Mouse (Mus musculus): ENCODE data around the gene Prkaa1. TPM values are rescaled to one million over a fixed set of nuclear protein-coding genes. Genes with fewer than 3 reads are reported as not detected.

Gene Prkaa1
- polyA plus RNA-seq, 1 experiment from 2014 or later, result 14.4 TPM

DNA sequence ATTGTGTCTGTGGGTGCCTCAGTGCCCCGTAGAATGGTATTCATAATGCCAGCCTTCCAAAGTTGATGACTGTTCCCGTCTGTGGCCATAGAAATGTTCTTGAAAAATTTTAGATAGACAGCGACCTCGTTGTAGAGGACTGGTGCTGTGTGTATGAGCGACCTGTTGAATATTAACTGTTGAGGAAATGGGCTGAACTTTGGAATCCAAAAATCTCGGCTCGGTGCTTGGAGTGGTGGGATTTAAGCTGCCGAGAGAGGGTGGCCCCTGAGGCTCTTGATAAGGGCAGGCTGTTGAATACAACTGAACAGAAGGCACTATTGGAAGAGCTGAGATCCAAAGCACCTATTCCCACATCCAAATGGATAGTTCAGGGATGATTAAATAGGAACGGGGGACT, 11.0 kb downstream of the Prkaa1 start:
- WGBS, result 90% methylated on average over 9 of the region's 9 CpGs
- H3K4me3 ChIP-seq (ENCODE audit: low read length), result no peak overlapping the region
- no peaks in the 10 kb centered on the region for H3K36me3 ChIP-seq (ENCODE audit: control insufficient read depth, insufficient read depth, low read length)
- H3K4me2 ChIP-seq (ENCODE audit: low read length), result no peak overlapping the region
- H3K27me3 ChIP-seq (replicated peaks; ENCODE audit: control insufficient read depth, insufficient read depth, low read length), result no peaks in the 10 kb centered on the region
- peaks cover 4% of the 10 kb centered on the region for H3K4me1 ChIP-seq (ENCODE audit: control insufficient read depth, insufficient read depth, low read depth, low read length)
- ATAC-seq, result no peak
- no peak overlapping the region for H3K9ac ChIP-seq (ENCODE audit: low read depth, low read length)
- H3K27ac ChIP-seq (ENCODE audit: low read depth, low read length), result no peak overlapping the region
- no peaks in the 10 kb centered on the region for H3K9me3 ChIP-seq (ENCODE audit: control insufficient read depth, low read length)

DNA sequence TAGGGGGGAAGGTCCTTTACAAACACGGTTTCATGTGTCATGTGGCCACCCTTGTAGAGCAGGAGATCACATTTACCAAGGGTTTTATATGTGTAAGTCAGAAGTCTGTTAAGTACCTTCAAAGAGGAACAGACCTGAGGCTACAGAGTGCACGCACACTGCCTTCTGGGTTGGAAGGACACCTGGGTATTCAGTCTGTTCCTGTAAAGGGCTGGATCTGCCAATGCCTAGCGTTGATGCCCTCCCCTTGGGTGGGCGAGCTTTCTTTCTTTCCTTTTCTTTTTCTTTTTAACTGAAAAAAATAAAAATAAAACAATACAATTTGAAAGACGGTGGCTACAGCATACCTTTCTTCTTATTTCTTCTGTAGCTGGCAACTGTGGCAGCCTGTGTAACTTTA, 11.4 kb downstream of the Prkaa1 start:
- no peak overlapping the region for H3K9ac ChIP-seq (ENCODE audit: low read depth, low read length)
- ATAC-seq, result no peak
- H3K4me1 ChIP-seq (ENCODE audit: control insufficient read depth, insufficient read depth, low read depth, low read length), result peaks cover 4% of the 10 kb centered on the region
- H3K4me2 ChIP-seq (ENCODE audit: low read length), result no peak overlapping the region
- no peaks in the 10 kb centered on the region for H3K9me3 ChIP-seq (ENCODE audit: control insufficient read depth, low read length)
- H3K36me3 ChIP-seq (ENCODE audit: control insufficient read depth, insufficient read depth, low read length), result no peaks in the 10 kb centered on the region
- no peak overlapping the region for H3K4me3 ChIP-seq (ENCODE audit: low read length)
- 65% methylated on average over 5 of the region's 5 CpGs for WGBS
- no peaks in the 10 kb centered on the region for H3K27me3 ChIP-seq (replicated peaks; ENCODE audit: control insufficient read depth, insufficient read depth, low read length)
- H3K27ac ChIP-seq (ENCODE audit: low read depth, low read length), result no peak overlapping the region

DNA sequence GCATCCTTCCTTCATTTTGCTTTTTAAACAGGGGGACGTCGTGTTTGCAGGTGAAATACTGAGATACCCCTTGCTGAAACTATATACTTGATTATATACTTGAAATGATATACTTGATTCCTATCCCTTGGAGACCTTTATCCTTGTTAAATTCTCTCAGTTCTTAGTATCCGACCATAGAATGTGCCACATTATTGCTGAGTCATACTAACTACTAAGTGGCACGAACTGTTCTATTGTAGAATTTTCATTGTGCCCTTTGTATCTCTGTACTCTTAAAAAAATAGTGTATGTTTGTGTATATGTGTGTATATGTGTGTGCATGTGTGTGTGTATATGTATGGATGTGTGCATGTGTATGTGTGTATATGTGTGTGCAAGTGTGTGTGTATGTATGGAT, 12.7 kb downstream of the Prkaa1 start:
- Histone ChIP-seq H3K9me3 (ENCODE audit: control insufficient read depth, low read length) (no peaks in the 10 kb centered on the region), H3K36me3 (ENCODE audit: control insufficient read depth, insufficient read depth, low read length) (no peaks in the 10 kb centered on the region), H3K4me1 (ENCODE audit: control insufficient read depth, insufficient read depth, low read depth, low read length) (peaks cover 4% of the 10 kb centered on the region), H3K4me3 (ENCODE audit: low read length) (no peak overlapping the region), H3K4me2 (ENCODE audit: low read length) (no peak overlapping the region), H3K9ac (ENCODE audit: low read depth, low read length) (no peak overlapping the region), H3K27me3 (replicated peaks; ENCODE audit: control insufficient read depth, insufficient read depth, low read length) (no peaks in the 10 kb centered on the region), H3K27ac (ENCODE audit: low read depth, low read length) (no peak overlapping the region)
- WGBS, result 86% methylated on average over 4 of the region's 4 CpGs
- ATAC-seq, result no peak

DNA sequence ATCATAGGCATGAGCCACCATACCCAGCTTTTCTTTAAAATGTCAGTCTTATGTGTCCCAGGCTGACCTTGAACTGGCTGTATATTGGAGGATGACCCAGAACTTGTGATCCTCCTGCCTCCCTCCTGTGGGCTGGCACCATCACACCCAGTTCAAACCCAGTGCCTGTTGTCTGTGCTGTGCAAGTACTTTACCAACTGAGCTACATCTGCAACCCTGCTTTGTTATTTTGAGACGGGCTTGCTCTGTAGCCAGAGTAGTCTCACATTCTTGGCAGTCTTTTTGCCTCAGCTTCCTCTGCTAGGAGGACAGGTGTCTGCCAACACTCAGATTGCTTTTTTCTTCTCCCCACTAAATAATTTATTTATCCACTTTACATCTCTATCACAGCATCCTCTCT, 13.7 kb downstream of the Prkaa1 start:
- no peak for ATAC-seq
- 52% methylated on average over 1 of the region's 1 CpGs for WGBS
- no peaks in the 10 kb centered on the region for H3K36me3 ChIP-seq (ENCODE audit: control insufficient read depth, insufficient read depth, low read length)

DNA sequence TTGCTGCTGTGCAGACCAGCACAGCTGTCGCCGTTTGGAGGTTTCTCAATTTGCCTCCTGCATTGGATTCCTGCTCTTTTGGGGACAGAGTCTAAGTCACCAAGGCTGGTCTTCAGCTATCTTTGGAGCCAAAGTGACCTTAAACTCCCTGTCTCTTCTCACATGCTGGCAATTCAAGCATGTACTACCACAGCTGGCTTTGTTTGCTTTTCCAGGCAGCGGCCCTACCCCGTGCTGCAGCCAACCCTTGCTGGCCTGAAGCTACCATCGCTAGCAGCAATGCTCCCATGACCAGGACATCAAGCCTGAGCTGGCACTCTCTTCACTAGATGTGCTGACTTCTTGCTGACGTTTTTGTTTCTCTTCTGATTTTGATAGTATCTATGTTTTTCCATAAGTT, 15.2 kb downstream of the Prkaa1 start:
- no peak overlapping the region for H3K4me2 ChIP-seq (ENCODE audit: low read length)
- no peak overlapping the region for H3K4me3 ChIP-seq (ENCODE audit: low read length)
- 79% methylated on average over 6 of the region's 6 CpGs for WGBS
- H3K9ac ChIP-seq (ENCODE audit: low read depth, low read length), result no peak overlapping the region
- no peaks in the 10 kb centered on the region for H3K27me3 ChIP-seq (replicated peaks; ENCODE audit: control insufficient read depth, insufficient read depth, low read length)
- 0 out of 2 replicates have a peak, but pooled peaks cover 3% of the 10 kb centered on the region for H3K36me3 ChIP-seq (ENCODE audit: control insufficient read depth, insufficient read depth, low read length)
- peaks cover 4% of the 10 kb centered on the region for H3K4me1 ChIP-seq (ENCODE audit: control insufficient read depth, insufficient read depth, low read depth, low read length)
- H3K9me3 ChIP-seq (ENCODE audit: control insufficient read depth, low read length), result no peaks in the 10 kb centered on the region
- no peak overlapping the region for H3K27ac ChIP-seq (ENCODE audit: low read depth, low read length)
- no peak for ATAC-seq

More for the DNA sequence above, 13.7 kb downstream of the Prkaa1 start:
- H3K27me3 ChIP-seq (replicated peaks; ENCODE audit: control insufficient read depth, insufficient read depth, low read length), result no peaks in the 10 kb centered on the region
- no peak overlapping the region for H3K27ac ChIP-seq (ENCODE audit: low read depth, low read length)
- H3K4me1 ChIP-seq (ENCODE audit: control insufficient read depth, insufficient read depth, low read depth, low read length), result peaks cover 4% of the 10 kb centered on the region
- H3K9me3 ChIP-seq (ENCODE audit: control insufficient read depth, low read length), result no peaks in the 10 kb centered on the region
- no peak overlapping the region for H3K4me2 ChIP-seq (ENCODE audit: low read length)
- no peak overlapping the region for H3K4me3 ChIP-seq (ENCODE audit: low read length)
- H3K9ac ChIP-seq (ENCODE audit: low read depth, low read length), result no peak overlapping the region

DNA sequence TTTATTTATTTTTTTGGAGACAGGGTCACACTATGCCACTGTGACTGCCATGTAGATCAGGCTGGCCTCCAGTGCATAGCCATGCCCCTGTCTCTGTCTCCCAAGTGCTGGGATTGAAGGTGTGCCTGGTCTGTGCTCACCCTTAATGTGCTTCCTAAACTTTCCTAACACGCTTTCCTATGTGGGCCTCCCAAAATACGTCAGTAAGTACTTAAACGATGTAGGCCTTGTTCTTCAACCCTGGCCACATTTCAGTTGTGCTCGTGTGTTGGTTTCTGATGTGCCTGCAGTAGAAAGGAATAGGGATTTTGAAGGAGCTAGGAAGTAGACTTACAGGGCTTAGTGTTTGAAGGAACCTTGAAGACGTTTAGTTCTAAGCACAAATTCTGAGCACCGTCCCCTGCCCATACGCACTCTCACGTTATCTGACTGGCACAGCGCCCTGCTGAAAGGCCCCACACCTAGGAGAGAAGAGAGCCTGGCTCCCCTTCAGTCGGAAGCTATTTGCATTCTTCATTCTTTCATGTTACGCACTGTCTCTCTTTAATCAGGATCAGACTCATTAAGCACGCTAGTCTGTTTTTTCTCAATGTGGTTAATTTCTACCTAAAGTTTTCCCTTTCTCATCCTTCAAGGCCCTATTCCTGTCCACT, 21.6 kb downstream of the Prkaa1 start:
- H3K4me3 ChIP-seq (ENCODE audit: low read length), result no peak overlapping the region
- H3K27ac ChIP-seq (ENCODE audit: low read depth, low read length), result no peak overlapping the region
- peaks cover 21% of the 10 kb centered on the region for H3K36me3 ChIP-seq (ENCODE audit: control insufficient read depth, insufficient read depth, low read length)
- no peak overlapping the region for H3K4me2 ChIP-seq (ENCODE audit: low read length)
- no peaks in the 10 kb centered on the region for H3K9me3 ChIP-seq (ENCODE audit: control insufficient read depth, low read length)
- 84% methylated on average over 12 of the region's 12 CpGs for WGBS
- H3K4me1 ChIP-seq (ENCODE audit: control insufficient read depth, insufficient read depth, low read depth, low read length), result no peaks in the 10 kb centered on the region
- no peaks in the 10 kb centered on the region for H3K27me3 ChIP-seq (replicated peaks; ENCODE audit: control insufficient read depth, insufficient read depth, low read length)
- ATAC-seq, result no peak
- H3K9ac ChIP-seq (ENCODE audit: low read depth, low read length), result no peak overlapping the region

DNA sequence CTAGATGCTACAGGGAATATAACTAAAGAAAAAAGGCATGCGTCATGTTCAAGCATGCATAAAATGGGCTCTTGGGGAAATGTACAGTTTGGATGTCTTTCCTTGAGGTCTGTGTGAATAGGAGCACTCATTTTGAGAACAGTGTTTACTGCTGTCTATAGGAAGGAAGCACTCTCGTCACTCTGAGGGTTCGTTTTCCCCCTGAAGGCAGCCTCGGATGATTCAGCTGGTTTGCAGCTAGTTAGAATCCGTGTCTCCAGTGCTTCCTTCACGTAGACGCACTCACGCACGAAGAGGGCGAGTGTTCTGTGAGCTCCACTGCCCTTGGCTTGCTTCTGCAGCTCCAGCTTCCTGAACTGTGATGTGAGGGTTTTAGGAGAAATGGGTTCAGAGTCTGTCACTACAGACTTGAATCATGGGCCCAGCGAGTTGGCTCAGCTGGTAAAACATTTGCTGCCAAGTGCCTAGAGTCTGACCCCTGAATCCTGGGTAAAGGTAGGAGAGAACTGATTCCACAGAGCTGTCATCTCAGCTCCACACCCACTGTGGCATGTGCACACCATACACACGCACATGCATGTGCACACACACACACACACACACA, 29.7 kb downstream of the Prkaa1 start:
- Histone ChIP-seq H3K4me1 (ENCODE audit: control insufficient read depth, insufficient read depth, low read depth, low read length) (no peaks in the 10 kb centered on the region), H3K4me2 (ENCODE audit: low read length) (no peak overlapping the region), H3K36me3 (ENCODE audit: control insufficient read depth, insufficient read depth, low read length) (peaks cover 27% of the 10 kb centered on the region), H3K27ac (ENCODE audit: low read depth, low read length) (no peak overlapping the region), H3K4me3 (ENCODE audit: low read length) (no peak overlapping the region), H3K9ac (ENCODE audit: low read depth, low read length) (no peak overlapping the region), H3K27me3 (replicated peaks; ENCODE audit: control insufficient read depth, insufficient read depth, low read length) (no peaks in the 10 kb centered on the region), H3K9me3 (ENCODE audit: control insufficient read depth, low read length) (no peaks in the 10 kb centered on the region)
- no peak for ATAC-seq
- WGBS, result 93% methylated on average over 12 of the region's 12 CpGs

DNA sequence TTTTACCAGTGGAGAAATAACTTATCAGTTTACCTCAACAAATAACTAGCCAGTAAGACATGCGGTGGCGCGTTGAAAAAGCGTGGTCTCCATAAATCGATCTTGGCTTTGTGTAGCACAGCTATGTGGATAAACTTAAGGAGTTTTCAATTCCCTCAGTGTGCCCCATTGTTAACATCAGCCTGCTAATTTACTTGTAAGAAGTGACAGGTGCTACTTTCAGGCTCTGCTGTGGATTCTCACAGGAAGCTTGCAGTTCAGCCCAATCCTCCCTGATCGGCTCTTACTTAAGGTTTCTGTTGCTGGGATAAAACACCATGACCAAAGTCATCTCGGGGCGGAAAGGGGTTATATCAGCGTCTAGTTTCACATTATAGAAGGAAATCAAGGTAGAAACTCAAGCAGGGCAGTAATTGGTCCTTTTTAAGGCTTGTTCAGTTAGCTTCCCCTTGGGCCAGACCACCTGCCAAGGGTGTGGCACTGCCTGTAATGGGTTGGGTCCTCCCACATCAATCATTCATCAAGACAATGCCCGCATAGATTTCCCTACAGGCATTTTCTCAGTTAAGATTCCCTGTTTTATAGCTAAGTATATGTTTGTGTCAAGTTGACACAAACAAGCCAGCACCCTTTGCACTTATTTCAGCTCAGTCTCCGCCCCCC, 41.1 kb downstream of the Prkaa1 start:
- Histone ChIP-seq H3K4me1 (ENCODE audit: control insufficient read depth, insufficient read depth, low read depth, low read length) (peaks cover 19% of the 10 kb centered on the region), H3K27ac (ENCODE audit: low read depth, low read length) (peak overlapping the region; percentile 86), H3K9ac (ENCODE audit: low read depth, low read length) (peak overlapping the region; percentile 86), H3K9me3 (ENCODE audit: control insufficient read depth, low read length) (no peaks in the 10 kb centered on the region), H3K36me3 (ENCODE audit: control insufficient read depth, insufficient read depth, low read length) (no peaks in the 10 kb centered on the region), H3K4me2 (ENCODE audit: low read length) (peak overlapping the region; percentile 79), H3K27me3 (replicated peaks; ENCODE audit: control insufficient read depth, insufficient read depth, low read length) (no peaks in the 10 kb centered on the region), H3K4me3 (ENCODE audit: low read length) (peak overlapping the region; percentile 98)
- 43% methylated on average over 11 of the region's 11 CpGs for WGBS
- ATAC-seq, result peak; percentile 67
